Mouse (Mus musculus): ENCODE measurements around the gene Lpar3.

Gene Lpar3

DNA sequence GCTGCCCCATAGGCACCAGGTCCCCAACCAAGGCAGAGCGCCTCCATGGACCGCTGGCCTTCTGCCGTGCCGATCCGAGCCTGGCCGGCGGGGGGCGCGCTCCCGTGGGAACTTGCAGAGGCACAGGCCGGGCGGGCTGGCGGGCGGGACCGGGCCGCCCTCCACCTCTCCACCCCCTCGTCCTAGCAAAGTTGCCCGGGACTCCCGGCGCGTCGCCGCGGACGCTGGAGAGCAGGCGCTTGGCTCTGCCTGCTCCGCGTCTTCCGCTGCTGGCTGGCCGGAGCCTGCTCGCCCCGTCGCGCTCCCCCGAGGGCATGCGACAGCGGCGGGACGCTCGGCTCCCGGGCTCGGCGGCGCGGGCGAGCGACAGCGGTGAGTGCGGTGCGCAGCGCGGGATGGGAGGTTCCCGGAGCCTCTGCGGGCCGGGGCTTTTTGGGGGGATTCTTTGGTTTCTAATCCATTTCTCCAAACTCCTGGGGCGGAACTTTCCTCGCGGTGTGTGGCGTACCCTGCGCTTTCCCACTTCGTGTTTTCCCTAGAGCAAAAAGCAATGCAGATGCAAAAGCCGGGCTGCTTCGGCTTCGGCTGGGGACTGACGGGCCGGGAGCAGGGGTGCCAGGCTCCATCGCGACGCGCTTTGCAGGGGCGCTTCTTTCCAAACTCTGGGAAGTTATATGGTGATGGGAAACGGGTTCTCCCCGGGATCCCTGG is at the start of gene Lpar3:
Gene Lpar3 (plus strand): TSS at position 188 of the 711 bp plus-strand sequence.
- DNase-seq (ENCODE audit: low spot score): peak; percentile 80

DNA sequence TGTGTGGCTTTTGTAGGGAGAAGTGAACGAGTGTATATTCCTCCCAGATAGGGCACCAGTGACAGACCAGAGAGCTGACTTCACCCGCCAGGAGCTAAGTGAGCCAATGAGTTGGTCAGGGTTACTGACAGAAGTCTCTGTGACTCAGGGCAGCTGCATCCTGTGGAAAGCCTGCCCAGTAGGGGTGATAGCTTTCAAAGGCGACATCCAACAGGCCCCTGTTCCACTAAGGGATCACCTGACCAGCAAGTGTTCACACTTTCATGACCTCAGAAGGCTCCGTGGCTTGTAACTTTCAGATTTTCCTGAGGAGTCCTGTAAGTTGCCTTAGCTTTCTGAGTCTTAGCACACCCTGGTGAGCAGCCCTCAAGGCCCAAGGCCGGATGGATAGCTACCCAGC is 47.7 kb upstream of the Lpar3 start:
- no peak for DNase-seq (ENCODE audit: low spot score)

DNA sequence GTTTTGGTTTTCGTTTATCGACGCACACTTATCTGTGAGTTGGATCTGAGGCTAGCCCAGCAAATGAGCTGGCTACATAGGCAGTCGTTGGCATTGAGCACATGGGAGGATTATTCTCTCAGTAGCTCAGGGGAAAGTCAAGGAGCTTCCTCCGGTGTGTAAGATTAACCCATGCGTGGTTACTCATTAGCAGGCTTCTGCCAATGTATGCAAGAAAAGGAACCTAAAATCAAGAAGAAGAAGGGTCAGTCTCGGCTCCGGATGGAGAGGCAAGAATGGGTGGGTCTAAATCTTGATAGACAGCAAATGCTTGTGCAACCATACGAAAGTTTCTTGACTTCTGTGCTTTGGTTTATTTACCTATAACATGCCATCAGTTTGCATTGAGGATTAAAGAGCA is 46.5 kb upstream of the Lpar3 start:
- no peak for DNase-seq (ENCODE audit: low spot score)

DNA sequence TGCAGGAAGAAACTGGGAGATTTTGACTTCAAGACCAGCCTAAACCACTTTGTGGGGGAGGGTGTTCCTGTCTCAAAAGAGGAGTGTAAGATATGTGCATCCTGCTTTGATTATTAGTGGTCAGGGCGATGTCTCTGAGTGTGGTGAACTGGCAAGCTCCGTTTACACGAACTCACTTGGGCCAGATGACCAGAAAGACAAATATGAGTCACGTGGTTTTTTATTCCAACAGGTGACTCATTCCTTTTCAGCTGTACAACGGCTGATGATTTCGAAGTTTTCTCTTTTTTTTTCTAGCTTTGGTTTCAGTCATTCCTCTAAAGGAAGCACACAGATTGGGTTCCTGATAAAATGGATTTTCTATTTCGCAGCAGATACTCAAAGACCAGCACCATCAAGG is 43.5 kb upstream of the Lpar3 start:
- no peak for DNase-seq (ENCODE audit: low spot score)

DNA sequence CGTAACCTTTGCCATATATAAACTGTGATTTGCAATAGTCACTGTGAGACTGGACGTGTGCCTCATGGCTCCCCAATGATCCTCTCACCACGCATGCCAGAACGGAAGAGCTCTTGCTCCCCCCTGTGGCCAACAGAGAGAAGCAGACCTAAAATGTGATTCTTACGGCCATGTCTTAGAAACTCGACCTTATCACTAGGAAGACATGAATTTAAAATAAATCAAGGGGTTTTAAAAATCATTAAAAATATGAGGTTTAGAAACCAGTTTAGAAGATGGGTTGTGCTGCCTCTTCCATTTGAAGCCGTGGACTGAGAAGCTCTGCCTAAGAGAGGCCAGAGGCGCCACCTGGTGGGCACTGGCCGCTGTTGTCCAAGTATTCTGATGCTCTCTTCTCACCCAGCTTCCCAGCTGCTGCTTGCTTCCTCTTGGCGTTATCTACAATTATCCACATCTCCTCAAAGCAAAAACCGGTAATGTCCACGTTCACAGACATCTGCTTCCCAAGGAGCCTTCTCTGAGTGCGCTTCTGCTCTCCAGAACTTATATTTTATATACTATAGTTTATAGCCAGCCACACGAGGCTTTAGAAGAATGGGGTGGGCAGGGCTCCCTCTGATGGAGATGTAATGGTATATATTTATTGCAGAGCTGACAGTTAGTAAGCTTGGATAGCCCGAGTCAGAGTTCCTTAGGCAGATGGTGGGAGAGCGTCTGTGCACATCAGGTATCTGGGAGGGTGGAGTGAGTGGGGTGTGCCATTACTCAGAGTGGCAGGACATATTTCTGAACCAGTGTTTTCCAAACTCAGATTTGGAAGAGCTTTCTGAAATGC is 42.8 kb upstream of the Lpar3 start:
- DNase-seq (ENCODE audit: low spot score): peak; percentile 91

DNA sequence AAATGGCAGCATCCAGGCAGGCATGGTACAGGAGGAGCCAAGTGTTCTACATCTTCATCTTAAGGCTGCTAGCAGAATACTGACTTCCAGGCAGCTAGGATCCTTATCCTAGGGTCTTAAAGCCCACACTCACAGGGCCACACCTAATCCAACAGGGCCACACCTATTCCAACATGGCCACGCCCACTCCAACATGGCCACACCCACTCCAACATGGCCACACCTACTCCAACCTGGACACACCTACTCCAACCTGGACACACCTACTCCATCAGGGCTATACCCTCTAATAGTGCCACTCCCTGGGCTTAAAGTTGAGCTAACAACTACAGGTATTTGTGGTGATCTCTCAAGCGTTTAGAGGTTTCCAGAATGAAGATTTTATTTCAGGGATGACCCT is 40.4 kb upstream of the Lpar3 start:
- no peak for DNase-seq (ENCODE audit: low spot score)

DNA sequence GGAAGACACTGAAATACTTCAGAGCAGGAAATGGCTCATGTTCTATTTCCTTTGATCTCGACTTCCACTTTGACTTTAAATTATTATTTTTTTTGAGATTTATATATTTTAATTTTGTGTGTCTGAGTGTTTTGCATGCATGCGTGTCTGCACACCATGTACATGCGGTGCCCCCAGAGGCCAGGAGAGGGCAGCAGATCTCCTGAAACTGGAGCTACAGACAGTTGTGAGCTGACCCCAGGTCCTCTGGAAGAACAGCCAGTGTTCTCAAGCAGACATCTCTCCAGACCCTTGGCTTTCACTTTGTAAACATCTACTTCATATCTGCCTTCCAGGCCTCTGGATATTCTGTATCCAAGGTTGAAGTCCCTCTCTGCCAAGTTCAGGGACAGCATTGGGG is 39.8 kb upstream of the Lpar3 start:
- DNase-seq (ENCODE audit: low spot score): peak; percentile 77

DNA sequence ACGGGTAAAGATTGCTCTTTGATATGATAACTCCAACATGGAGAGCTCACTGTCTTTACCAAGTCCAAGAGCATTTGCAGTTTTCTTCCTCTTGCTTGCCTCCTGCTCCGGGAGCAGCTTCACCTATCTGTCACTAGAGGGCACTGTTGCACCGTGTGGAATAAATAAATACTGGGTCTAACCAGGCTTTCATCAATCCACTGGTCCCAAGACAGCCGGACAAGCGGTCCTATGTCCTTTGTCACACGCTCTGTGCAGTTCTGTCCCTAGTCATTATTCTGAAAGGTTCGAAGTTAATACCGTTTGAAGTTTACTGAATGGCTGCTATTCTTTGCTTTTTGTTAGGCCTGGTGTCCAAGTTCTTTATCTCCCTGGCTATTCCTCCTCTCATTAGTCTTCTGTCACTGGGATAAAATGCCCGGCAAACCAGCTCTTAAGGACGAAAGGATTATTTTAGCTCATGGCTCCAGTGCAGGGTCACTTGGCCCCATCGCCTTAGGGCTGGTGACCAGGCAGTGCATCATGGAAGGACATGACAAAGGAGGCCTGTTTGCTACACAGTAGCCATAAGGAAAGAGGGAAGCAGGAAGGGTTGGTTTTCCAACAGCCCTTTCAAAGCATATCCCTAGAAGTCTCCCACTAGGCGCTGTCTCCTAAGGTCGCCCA is 35.6 kb upstream of the Lpar3 start:
- DNase-seq (ENCODE audit: low spot score): peak; percentile 93

DNA sequence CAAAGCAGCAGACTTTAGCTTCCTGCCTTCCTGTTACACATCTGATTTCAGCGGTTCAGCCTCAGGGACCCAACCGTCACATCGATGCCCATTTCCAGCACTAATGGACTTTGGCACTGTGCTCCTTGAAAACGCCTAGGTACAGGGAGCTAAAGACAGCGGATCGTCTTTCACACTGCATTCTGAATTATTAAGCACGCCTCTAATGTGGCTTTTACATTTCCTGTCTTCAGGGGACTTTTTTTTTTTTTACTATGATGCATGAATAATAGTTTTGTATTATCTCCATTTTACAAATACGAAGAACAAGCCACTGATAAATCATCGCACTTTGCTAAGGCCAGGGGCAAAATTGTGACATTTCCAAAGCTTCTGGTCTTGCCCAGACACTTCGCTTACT is 34.7 kb upstream of the Lpar3 start:
- no peak for DNase-seq (ENCODE audit: low spot score)

DNA sequence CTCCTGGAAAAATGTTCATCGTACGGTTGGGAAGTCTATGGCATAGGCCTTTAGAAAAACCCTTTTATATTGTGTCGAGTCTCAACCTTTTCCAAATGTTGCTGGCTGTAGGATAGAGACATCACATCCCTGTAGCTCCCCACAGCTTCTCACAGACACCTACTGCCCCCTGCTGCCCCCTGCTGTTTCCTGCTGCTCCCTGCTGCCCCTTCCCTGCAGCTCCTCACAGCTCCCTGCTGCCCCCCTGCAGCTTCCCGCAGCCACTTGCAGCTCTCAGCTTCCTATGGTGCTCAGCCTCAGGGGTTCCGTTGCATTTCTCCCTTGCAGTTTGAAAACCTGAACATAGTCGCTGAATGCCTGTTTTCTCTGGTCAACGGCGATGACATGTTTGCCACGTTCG is 30.8 kb upstream of the Lpar3 start:
- DNase-seq (ENCODE audit: low spot score): no peak

DNA sequence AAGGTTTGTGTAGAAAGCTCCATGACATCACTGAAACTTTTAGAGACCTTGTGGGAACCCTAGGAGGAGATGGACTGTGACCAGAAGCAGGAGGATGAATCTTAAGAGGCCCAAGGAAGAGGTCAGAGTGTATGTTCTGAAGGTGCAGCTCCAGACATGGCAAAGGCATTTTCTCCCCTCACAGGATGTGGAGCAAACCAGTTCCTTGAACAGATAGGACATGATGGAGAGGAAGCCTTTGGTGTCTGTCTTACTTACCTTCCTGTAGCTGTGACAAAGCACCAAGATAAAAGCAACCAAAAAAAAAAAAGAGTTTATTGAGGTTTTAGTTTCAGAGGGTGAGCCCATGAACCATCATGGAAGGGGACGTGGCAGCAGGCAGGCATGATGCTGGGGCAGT is 28.3 kb upstream of the Lpar3 start:
- no peak for DNase-seq (ENCODE audit: low spot score)

DNA sequence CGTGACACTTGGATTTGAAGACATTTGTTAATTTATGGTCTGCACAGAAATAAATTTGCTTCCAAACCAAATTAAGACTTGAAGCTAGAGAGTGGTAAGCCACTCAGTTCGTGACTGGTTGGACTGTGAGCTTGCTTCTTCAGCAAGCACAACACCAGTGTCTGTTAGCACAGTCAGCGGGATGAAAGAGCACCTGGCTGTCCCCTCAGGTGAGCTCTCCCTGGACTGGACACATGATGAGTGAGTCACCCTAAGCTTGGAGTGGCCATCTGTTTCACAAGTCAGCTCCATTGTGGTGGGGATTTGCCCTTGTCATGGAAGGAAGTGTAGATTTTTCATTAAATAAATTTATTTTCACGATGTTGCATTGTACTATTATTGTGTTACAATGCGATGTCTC is 25.6 kb upstream of the Lpar3 start:
- DNase-seq (ENCODE audit: low spot score): no peak

DNA sequence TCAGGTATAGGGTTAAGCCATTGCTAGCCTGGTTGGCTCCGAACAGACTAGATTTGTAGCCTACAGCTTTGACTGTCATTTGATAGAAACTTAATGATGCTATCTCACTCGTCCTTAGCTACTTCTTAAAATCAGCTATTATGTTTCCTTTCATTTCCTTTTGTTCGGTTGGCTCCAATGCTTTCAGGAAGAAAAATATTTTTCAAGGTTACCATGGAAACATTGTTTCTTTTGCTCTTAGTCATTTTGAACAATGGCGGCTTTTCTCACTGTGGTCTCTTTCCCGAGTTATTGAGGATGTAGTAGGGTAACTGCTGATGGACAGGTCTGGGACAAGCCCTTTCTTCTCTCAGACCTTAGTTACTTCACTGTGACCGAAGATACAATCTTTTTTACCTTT is 24.5 kb upstream of the Lpar3 start:
- no peak for DNase-seq (ENCODE audit: low spot score)

DNA sequence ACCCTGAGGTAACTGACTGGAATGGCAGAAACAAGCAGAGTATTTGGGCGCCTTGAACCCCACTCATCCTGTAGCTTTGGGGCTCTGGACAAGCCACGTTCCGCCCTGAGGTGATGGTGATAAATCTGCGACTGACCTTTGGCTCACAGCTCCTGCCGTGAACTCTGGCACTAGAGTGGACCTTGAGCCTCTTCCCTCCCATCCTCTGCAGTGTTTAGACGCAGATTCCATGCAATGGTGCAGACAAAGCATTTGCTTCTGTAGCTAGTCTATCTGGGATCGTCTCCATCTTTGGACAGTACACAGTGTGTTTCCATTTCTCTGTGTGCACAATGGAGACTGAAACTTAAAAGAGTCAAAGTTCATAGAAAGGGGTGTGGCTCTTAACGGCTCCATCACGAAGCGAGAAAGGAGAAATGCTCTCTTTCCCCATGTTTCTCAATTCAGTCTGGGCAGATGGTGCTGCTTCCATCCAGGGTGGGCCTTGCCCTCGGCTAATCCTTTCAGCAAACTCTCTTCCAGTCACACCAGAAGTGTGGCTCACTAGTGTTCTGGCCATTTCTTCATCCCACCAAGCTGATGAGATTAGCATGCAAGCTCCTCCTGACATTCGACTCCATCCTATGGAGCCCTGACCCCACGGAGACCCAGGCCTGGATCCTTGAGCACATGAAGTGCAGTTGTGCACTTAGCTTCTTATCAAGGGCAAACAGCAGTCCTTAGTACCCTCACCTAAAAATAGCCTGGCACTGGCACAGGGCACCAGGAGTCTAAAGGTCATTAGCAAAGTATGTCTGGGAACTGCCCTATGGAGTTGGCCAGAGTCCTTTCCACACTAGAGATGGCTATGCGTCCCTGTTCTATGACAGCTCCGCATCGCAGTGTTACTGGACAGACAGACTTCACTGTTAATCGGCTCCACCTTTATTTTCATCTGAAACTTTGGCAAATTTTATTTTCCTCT is 23.7 kb upstream of the Lpar3 start:
- DNase-seq (ENCODE audit: low spot score): no peak

DNA sequence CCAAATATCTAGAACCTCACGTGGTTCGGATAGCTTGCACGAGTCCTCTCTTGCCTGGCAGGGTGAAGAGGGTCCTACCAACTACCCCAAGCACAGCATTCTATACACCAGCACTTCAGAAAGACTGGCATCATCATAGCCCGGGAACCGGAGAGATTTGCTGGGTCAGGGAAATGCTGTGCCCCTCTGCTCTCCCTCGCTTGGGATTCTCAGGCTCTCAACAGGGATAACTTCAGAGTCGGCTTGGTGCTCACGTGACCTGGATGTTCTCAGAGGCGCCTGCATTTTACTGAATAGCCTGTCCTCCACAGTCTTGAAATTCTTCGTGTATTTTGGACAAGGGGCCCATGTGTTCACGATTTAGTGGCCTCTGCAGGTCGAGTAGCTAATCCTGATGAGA is 23.0 kb upstream of the Lpar3 start:
- no peak for DNase-seq (ENCODE audit: low spot score)

DNA sequence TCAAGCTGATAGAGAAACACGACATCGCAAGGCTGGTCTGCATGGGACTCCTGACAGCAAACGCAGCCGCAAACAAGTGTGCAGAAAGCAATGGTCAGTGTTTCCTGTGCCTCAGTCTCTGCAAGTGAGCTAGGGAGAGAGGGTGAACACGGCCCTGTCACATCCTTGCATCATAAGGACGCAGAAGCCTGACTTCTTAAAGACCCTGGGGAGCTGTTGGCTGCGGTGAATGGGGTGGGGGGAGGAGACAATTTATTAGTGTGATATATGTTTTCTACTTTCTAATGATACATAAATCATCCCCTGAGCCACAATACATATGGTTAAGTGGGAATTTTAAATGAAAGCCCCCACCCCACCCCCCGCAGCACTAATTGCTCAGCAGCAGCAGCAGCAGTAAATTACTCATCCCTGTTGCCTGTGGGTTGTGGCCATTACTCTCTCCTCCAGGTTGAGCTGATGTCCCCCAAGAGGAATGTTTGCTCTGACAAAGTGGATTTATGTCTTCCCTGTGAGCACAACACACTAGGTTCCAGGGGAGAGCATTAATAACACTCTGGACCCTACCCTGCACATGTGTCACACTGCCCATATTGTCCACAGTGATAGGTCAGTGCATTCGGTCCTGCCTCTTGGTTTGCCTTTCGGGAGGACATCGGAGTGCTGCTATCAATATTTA is 21.8 kb upstream of the Lpar3 start:
- peak; percentile 54 for DNase-seq (ENCODE audit: low spot score)

DNA sequence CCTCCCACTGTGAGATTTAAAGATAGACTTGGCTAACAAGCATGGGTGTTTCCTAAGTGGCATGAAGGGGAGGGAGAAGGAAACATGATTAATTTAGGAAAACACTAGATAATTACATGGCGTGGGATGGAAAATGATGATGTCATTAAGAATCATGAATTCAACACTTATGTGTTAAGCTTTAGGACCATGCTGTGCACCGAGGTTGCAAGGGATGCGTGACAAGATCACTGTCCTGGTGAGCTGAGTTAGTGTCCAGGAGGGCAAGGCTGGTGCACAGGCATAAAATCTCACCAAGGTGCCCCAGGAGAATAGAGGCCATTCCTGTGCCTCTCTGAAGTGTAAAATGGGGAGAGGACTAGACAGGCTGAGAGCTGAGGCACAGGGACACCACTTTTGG is 21.3 kb upstream of the Lpar3 start:
- no peak for DNase-seq (ENCODE audit: low spot score)

DNA sequence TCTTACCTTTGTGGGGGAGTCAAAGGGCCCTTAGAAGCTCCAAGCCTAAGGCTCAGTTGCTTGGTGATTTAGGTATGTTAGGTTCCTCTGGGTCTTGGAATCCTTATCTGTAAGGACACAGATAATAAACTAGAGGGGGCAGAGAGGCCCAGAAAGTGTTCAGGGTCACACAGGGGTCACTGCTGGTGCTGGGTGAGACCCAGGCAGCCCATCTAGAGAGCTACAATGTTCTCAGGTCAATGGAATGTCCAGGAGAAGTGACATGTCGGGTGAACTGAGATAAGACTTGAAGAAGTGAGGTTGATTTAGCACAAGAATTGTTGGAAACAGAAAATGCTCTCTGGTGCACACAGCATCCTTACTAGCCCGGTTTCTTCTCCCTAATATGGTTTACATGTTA is 16.4 kb upstream of the Lpar3 start:
- DNase-seq (ENCODE audit: low spot score): no peak

DNA sequence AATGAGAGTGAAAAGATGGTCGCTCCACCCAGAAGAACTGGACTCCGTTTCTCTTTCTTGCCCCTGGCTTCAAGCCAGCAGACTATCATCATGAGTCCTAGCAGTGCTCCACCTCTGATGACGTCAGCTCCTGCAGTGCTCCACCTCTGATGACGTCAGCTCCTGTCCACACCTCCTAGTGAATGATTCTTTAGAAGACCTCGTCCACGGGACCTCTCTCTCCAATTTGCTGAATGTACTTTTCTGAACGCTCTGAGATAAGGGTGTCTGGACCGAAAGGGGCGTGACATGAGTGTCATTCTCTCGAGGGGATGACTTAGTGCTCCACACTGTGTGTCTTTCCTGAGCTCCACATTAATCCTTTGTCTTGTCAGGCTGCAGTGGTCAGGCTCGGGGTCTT is 15.5 kb upstream of the Lpar3 start:
- no peak for DNase-seq (ENCODE audit: low spot score)

DNA sequence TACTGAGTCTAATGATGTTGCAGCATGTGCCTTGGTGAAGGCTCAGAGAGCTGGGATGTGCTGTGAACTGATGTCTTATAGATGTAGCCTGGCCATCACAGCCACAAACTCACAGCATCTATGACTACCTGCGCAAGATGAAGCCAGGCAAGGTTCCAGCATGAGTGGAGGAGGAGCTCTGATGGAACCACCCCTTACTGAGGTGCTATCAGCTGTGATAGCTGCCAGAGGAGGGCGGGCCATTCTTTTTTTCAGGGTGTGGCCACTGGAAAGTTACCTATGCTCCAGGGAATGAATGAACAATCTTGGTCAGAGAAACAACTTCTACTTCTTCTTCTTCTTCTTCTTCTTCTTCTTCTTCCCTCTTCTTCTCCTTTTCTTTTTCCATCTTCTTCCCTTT is 14.1 kb upstream of the Lpar3 start:
- DNase-seq (ENCODE audit: low spot score): no peak

DNA sequence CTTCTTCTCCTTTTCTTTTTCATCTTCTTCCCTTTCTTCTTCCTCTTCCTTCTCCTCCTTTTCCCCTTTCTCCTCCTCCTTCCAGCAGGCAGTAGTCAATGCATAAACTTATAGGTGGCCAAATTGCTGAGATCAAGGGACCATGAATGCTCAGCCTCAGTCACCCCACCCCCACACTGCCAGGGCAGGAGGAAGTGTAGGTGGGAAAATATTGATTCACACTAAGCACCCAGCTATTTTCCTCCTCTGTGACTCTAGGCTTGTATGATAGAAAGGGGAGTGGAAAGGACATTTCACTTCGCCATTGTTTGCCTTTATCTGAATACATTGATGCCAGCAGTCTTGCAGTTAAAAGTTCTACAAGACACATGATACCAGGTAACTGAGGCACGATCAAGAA is 13.3 kb upstream of the Lpar3 start:
- no peak for DNase-seq (ENCODE audit: low spot score)

Measured in embryo, embryonic 10.5 days (tissue).